Mouse (Mus musculus): ENCODE results near the gene Dgkg.

GRCm38 (mm10) chr16:22508936-22509563 is 148.0 kb downstream of the Dgkg start:
- TF ChIP-seq CTCF (IDR thresholded peaks at IDR 0.05; ENCODE audit: borderline replicate concordance, insufficient read depth, low read depth, low read length), result no peak
- no peak for TF ChIP-seq POLR2A (IDR thresholded peaks at IDR 0.05; ENCODE audit: borderline replicate concordance, insufficient read depth, low read length)

Measured in cerebellum, adult 2 months (tissue).